Mouse (Mus musculus) adrenal gland, postnatal 10 days (tissue): ENCODE measurements around the gene Gm11554. TPM values are rescaled to one million over a fixed set of nuclear protein-coding genes. Genes with fewer than 3 reads are reported as not detected.
"Not testable (repeated sequence)": the region's sequence is repeated elsewhere in the genome, so short reads cannot be mapped to it uniquely, and the experiment has no call there.

Experiments
- DNase-seq: peaks from one replicate; pipeline ENCODE4 v3.0.0; 2021; ENCODE audit warnings: mixed read lengths
- long read RNA-seq, 2 experiments: library from polyadenylated mRNA; stranded (forward); transcript quantifications; one replicate each; pipeline ENCODE4 v2.0.0; 2021
- total RNA-seq, 2 experiments: library from RNA; stranded (reverse); gene quantifications; 2 replicates each; pipeline ENCODE4 v1.2.3; 2021

The Gm11554 gene
- total RNA-seq: not detected
- long read RNA-seq, experiment 1: 0 reads
- long read RNA-seq, experiment 2: 0 reads

DNA sequence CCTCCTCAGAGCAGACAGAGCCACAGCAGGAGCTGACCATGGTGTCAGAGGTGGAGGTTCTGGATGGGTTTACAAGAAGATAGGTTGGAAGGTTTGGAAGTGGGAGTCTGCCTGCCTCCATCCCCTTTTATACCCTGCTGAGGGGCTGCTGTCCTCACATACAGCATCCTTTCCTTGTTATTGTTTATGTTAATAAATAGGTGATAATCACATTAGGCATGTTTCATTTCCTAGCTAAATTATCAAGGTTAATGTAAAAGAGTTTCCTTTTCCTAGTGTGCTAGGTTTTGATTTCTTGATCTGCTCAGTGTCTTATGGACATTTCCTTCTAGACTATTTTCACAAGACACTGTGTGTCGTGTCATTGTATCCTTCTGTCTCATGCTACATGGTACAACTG is at the start of gene Gm11554:
Gm11554 (minus strand) TSS at position 101 of the 400 bp plus-strand sequence.
- not testable (repeated sequence) for DNase-seq

DNA sequence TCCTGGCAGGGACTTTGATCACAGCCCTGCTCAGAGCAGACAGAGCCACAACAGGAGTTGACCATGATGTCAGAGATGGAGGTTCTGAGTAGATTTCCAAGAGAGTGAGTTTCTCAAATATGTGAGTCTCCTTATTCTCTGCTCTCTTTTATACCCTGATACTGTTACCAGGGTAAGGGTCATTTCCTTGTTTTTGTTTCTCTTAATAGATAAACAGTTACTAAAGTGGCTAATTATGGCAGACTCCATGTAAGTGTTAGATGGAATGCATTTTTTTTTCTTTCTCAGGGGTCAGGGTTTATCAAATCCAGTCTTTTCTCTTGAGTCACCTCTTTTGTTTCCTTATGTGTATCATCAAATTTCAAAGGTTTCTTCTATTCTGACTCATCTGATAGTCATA is 47.3 kb upstream of the Gm11554 start, which contains the start of gene Krtap4-16:
Krtap4-16 (minus strand) TSS at position 101 of the 400 bp plus-strand sequence.
- no peak for DNase-seq

DNA sequence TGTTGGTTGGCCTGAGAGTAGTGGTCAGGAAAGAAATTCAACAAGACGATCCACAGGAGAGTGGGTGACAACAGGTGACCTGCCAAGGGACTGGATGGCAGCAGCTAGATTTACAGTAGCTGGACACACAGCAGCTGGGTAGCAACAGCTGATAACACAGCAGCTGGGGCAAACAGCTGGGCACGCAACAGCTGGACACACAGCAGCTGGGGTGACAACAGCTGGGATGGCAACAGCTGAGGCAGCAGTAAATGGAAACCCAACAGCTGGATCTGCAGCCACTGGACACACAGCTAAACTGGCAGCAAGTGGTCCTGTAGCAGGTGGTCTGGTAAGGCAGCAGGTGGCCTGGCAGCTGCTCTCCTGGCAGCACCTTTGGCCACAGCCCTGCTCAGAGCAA is 42.5 kb upstream of the Gm11554 start:
- DNase-seq: no peak

DNA sequence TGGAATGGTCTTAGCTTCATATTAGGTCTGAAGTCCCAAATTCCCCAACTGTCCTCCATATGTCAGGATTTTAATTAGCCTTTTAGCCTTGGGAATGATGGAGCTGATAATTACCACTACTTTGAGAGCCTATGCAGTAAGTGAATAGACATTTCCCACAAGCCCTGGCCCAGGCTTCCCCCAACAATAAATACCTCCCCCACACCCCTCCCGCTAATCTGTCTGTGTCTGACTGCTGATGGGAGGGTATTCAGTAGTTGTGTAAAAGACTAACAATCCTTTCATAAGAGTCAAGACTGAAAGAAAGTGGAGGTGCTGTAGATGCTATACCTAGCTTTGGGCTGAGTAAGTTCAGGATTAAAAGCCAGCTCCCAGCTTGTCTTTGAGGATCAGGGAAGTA is 37.9 kb upstream of the Gm11554 start:
- no peak for DNase-seq

DNA sequence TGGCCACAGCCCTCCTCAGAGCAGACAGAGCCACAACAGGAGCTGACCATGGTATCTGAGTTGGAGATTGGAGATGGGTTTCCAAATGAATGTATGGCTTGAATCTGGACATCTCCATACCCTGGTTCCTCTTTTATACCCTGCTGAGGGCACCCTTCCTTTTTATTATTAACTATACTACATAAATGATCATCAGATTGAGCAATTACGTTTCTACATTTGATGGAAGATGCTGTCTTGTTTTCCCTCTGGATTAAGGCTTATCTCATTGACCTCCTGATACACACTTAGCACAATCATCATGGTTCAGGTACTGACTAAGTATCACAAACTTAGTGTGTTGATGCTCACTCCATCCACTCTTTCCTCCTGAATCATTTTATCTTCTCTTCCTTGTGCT is 33.7 kb upstream of the Gm11554 start, which contains the start of gene 2300003K06Rik:
2300003K06Rik (minus strand) TSS at position 101 of the 400 bp plus-strand sequence.
- no peak for DNase-seq

DNA sequence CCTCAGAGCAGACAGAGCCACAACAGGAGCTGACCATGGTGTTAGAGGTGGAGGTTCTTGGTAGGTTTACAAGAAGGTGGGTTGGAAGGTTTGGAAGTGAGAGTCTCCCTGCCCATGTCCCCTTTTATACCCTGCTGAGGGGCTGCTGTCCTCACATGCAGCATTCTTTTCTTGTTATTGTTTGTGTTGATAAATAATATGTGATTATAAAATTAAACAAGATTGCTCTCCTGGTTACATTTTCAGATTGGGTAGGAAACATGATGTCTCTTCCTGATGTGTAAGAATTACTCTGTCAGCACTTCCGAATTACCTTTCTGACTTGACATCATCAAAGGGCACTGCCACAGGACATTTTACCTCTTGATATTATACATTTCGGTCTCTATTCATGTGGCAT is 11.3 kb upstream of the Gm11554 start, which contains the start of gene Gm11564:
Gm11564 (minus strand) TSS at position 101 of the 400 bp plus-strand sequence.
- not testable (repeated sequence) for DNase-seq

DNA sequence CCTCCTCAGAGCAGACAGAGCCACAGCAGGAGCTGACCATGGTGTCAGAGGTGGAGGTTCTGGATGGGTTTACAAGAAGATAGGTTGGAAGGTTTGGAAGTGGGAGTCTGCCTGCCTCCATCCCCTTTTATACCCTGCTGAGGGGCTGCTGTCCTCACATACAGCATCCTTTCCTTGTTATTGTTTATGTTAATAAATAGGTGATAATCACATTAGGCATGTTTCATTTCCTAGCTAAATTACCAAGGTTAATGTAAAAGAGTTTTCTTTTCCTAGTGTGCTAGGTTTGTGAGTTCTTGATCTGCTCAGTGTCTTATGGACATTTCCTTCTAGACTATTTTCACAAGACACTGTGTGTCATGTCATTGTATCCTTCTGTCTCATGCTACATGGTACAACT is 5.5 kb upstream of the Gm11554 start, which contains the start of gene Krtap4-13:
Krtap4-13 (minus strand) TSS at position 101 of the 400 bp plus-strand sequence.
- not testable (repeated sequence) for DNase-seq

DNA sequence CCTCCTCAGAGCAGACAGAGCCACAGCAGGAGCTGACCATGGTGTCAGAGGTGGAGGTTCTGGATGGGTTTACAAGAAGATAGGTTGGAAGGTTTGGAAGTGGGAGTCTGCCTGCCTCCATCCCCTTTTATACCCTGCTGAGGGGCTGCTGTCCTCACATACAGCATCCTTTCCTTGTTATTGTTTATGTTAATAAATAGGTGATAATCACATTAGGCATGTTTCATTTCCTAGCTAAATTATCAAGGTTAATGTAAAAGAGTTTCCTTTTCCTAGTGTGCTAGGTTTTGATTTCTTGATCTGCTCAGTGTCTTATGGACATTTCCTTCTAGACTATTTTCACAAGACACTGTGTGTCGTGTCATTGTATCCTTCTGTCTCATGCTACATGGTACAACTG is 5.4 kb downstream of the Gm11554 start, which contains the start of gene Gm11569:
Gm11569 (minus strand) TSS at position 101 of the 400 bp plus-strand sequence.
- not testable (repeated sequence) for DNase-seq

DNA sequence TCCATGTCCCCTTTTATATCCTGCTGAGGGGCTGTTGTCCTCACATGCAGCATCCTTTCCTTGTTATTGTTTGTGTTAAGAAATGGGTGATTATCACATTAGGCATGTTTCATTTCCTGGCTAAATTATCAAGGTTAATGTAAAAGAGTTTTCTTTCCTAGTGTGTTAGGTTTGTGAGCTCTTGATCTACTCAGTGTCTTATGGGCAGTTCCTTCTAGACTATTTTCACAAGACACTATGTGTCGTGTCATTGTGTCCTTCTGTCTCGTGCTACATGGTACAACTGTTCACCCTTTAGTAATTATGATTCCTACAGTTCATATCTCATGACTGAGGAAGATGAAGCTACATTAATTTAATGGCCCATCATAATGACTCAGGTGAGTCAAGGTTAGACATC is 10.9 kb downstream of the Gm11554 start, which contains the start of gene Gm11596:
Gm11596 (minus strand) TSS at position 101 of the 400 bp plus-strand sequence.
- no peak for DNase-seq

DNA sequence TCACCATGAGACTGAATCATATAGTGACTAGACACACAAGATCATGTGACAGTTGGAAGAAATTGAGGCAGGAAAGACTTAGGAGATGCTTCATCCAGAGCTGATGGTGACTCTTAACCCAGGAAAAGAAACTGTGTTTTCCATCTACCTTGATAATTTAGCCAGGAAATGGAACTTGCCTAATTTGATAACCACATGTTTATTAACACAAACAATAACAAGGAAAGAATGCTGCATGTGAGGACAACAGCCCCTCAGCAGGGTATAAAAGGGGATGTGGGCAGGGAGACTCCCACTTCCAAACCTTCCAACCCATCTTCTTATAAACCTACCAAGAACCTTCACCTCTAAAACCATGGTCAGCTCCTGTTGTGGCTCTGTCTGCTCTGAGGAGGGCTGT is 19.3 kb downstream of the Gm11554 start, which contains the start of gene Krtap4-9:
Krtap4-9 (plus strand) TSS at position 301 of the 400 bp plus-strand sequence.
- not testable (repeated sequence) for DNase-seq

DNA sequence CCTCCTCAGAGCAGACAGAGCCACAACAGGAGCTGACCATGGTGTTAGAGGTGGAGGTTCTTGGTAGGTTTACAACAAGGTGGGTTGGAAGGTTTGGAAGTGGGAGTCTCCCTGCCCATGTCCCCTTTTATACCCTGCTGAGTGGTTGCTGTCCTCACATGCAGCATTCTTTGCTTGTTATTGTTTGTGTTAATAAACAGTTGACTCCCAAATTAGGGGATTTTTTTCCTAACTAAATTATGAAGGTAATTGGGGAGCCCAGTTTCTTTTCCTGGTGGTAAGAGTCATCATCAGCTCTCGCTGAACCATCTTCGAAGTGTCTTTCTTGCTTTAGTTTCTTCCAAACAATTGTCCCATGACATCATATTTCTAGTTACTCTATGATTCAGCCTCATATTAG is 23.6 kb downstream of the Gm11554 start, which contains the start of gene Krtap4-8:
Krtap4-8 (minus strand) TSS at position 101 of the 400 bp plus-strand sequence.
- no peak for DNase-seq

DNA sequence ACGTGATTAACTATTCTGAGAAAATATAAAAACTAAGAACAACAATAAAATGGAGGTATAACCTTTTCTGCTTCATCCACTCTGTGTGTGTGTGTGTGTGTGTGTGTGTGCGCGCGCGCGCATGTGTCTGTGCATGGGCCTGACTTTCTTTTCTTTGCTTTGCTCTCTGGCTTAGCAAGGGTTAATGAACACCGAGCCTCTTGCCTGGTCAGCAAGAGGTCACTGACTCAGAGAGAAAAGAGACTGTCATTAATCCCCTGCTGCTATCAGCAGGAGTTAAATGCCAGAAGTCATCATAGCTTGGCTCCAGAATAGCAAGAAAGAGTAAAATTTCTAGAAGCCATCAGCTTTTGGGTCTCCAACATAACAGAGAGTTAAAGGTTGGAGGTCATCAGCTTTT is 25.8 kb downstream of the Gm11554 start:
- DNase-seq: no peak

DNA sequence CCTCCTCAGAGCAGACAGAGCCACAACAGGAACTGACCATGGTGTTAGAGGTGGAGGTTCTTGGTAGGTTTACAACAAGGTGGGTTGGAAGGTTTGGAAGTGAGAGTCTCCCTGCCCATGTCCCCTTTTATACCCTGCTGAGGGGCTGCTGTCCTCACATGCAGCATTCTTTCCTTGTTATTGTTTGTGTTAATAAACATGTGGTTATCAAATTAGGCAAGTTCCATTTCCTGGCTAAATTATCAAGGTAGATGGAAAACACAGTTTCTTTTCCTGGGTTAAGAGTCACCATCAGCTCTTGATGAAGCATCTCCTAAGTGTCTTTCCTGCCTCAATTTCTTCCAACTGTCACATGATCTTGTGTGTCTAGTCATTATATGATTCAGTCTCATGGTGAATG is 31.4 kb downstream of the Gm11554 start, which contains the start of gene Gm11595:
Gm11595 (minus strand) TSS at position 101 of the 400 bp plus-strand sequence.
- not testable (repeated sequence) for DNase-seq

DNA sequence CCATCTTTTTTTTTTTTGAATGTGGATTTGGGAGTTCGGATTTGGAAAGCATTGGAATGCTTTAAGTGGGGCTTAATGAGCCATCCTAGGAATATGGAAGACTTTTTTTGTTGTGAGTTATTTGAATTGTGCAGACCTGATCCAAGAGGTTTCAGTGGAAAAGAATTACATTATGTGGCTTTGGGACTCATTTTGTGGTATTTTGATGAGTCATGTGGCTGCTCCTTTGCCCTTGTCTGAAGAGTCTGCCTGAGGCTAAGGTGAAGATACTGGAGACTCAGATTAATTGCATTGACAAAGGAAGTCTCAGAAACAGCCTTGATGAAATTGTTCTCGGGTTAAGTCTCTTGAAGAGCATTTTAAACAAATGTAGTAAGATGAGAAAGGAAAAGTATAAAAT is 35.8 kb downstream of the Gm11554 start:
- DNase-seq: no peak

DNA sequence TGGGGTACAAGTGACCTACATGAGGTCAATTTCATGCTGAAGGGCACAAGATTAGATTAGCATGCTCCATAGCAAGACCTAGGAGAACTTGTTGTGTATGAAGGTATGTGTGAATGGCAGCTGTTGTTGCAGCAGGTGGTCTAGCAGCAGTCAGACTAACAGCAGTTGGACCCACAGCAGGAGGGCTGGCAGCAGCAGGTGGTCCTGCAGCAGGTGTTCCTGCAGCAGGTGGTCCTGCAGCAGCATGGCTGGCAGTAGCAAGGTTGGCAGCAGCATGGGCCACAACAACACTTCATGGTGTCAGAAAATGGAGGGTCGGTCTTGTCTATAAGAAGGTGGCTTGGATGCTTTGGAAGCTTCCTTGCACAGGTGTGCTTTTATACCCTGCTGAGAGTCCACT is 45.4 kb downstream of the Gm11554 start:
- DNase-seq: no peak

Other genes starting within 250 kb of the Gm11554 start
- not detected for gene Krtap3-2, start 247.6 kb downstream of the Gm11554 start, total RNA-seq
- gene Gm11939, start 245.0 kb downstream of the Gm11554 start, total RNA-seq: not detected
- not detected for gene Krtap3-1, start 237.8 kb downstream of the Gm11554 start, total RNA-seq
- not detected for gene Krtap1-5, start 223.4 kb downstream of the Gm11554 start, total RNA-seq
- not detected for gene Krtap1-4, start 220.8 kb downstream of the Gm11554 start, total RNA-seq
- not detected for gene Krtap1-3, start 213.1 kb downstream of the Gm11554 start, total RNA-seq
- not detected for gene Krtap9-3, start 206.3 kb downstream of the Gm11554 start, total RNA-seq
- gene Gm11938, start 201.1 kb downstream of the Gm11554 start, total RNA-seq: not detected
- gene Gm11937, start 194.3 kb downstream of the Gm11554 start, total RNA-seq: not detected
- not detected for gene Krtap2-4, start 189.6 kb downstream of the Gm11554 start, total RNA-seq
- not detected for gene Gm11562, start 184.0 kb downstream of the Gm11554 start, total RNA-seq
- gene Krtap4-1, start 176.2 kb downstream of the Gm11554 start, total RNA-seq: not detected
- gene Krtap4-2, start 169.4 kb downstream of the Gm11554 start, total RNA-seq: not detected
- not detected for gene Krtap4-7, start 160.4 kb downstream of the Gm11554 start, total RNA-seq
- not detected for gene Gm11555, start 154.2 kb downstream of the Gm11554 start, total RNA-seq
- gene Gm11563, start 145.5 kb downstream of the Gm11554 start, total RNA-seq: not detected
- gene Krtap4-6, start 138.5 kb downstream of the Gm11554 start, total RNA-seq: not detected
- gene Gm14190, start 113.7 kb downstream of the Gm11554 start, total RNA-seq: not detected
- gene Gm14180, start 70.2 kb downstream of the Gm11554 start, total RNA-seq: not detected
- not detected for gene Gm11595, start 31.5 kb downstream of the Gm11554 start, total RNA-seq
- not detected for gene Krtap4-8, start 23.7 kb downstream of the Gm11554 start, total RNA-seq
- gene Krtap4-9, start 19.2 kb downstream of the Gm11554 start, total RNA-seq: not detected
- not detected for gene Gm11596, start 11.0 kb downstream of the Gm11554 start, total RNA-seq
- not detected for gene Gm11569, start 5.5 kb downstream of the Gm11554 start, total RNA-seq
- gene Krtap4-13, start 5.4 kb upstream of the Gm11554 start, total RNA-seq: not detected
- not detected for gene Gm11564, start 11.2 kb upstream of the Gm11554 start, total RNA-seq
- gene 2300003K06Rik, start 33.6 kb upstream of the Gm11554 start, total RNA-seq: not detected
- gene Krtap4-16, start 47.2 kb upstream of the Gm11554 start, total RNA-seq: not detected
- gene Gm11568, start 53.5 kb upstream of the Gm11554 start, total RNA-seq: not detected
- not detected for gene Gm11559, start 60.0 kb upstream of the Gm11554 start, total RNA-seq
- not detected for gene Krtap9-1, start 68.9 kb upstream of the Gm11554 start, total RNA-seq
- not detected for gene Gm11567, start 74.7 kb upstream of the Gm11554 start, total RNA-seq
- gene Krtap31-1, start 103.5 kb upstream of the Gm11554 start, total RNA-seq: not detected
- gene Gm11565, start 110.3 kb upstream of the Gm11554 start, total RNA-seq: not detected
- gene Krtap31-2, start 131.8 kb upstream of the Gm11554 start, total RNA-seq: not detected
- not detected for gene Krtap9-5, start 144.0 kb upstream of the Gm11554 start, total RNA-seq
- gene Krtap29-1, start 174.6 kb upstream of the Gm11554 start, total RNA-seq: not detected
- not detected for gene Krtap16-1, start 182.2 kb upstream of the Gm11554 start, total RNA-seq
- gene Krtap17-1, start 189.5 kb upstream of the Gm11554 start, total RNA-seq: not detected
- gene Krt33a, start 211.8 kb upstream of the Gm11554 start, total RNA-seq: not detected
- not detected for gene Krt33b, start 225.4 kb upstream of the Gm11554 start, total RNA-seq
- gene Krt34, start 237.1 kb upstream of the Gm11554 start, total RNA-seq: not detected
- not detected for gene Krt31, start 246.1 kb upstream of the Gm11554 start, total RNA-seq